Mouse (Mus musculus) forebrain, embryonic 12.5 days (tissue): ENCODE results near the gene Hcn2. TPM values are rescaled to one million over a fixed set of nuclear protein-coding genes. Genes with fewer than 3 reads are reported as not detected.

Source experiments
- polyA plus RNA-seq: library from polyadenylated mRNA; unstranded; fragments of >200 nt; fragmentation: Nextera tagmentation; extraction: Ambion mirVana; gene quantifications from 2 replicates; pipeline ENCODE4 v1.2.1, GENCODE M21; 2016

The Hcn2 gene
- polyA plus RNA-seq, 1 experiment from 2014 or later, result 0.11 TPM

Other genes with a start within 250 kb of the Hcn2 start
- not detected in 2 replicates for gene Vmn2r83, start 247.9 kb upstream of the Hcn2 start, polyA plus RNA-seq
- gene Plpp2, start 182.8 kb upstream of the Hcn2 start, polyA plus RNA-seq, result 9.2 and 10.6 TPM in 2 replicates
- gene Mier2, start 161.4 kb upstream of the Hcn2 start, polyA plus RNA-seq, result 69.0 and 70.6 TPM in 2 replicates
- not detected in 2 replicates for gene Theg, start 129.3 kb upstream of the Hcn2 start, polyA plus RNA-seq
- gene C2cd4c, start 102.6 kb upstream of the Hcn2 start, polyA plus RNA-seq, result 0.05 TPM in 1 of 2 replicates, not detected in the other
- 11.9 and 12.7 TPM in 2 replicates for gene Shc2, start 78.7 kb upstream of the Hcn2 start, polyA plus RNA-seq
- not detected in 2 replicates for gene Odf3l2, start 70.9 kb upstream of the Hcn2 start, polyA plus RNA-seq
- 0.99 and 1.0 TPM in 2 replicates for gene Madcam1, start 52.1 kb upstream of the Hcn2 start, polyA plus RNA-seq
- 61.0 and 62.5 TPM in 2 replicates for gene Tpgs1, start 47.3 kb upstream of the Hcn2 start, polyA plus RNA-seq
- 129 and 141 TPM in 2 replicates for gene Cdc34, start 34.4 kb upstream of the Hcn2 start, polyA plus RNA-seq
- gene Gzmm, start 27.6 kb upstream of the Hcn2 start, polyA plus RNA-seq, result 1.1 and 1.6 TPM in 2 replicates
- gene Bsg, start 12.1 kb upstream of the Hcn2 start, polyA plus RNA-seq, result 474 and 500 TPM in 2 replicates
- gene Polrmt, start 29.9 kb downstream of the Hcn2 start, polyA plus RNA-seq, result 43.7 and 47.6 TPM in 2 replicates
- gene Fgf22, start 38.4 kb downstream of the Hcn2 start, polyA plus RNA-seq, result 0.47 and 0.68 TPM in 2 replicates
- gene Rnf126, start 50.3 kb downstream of the Hcn2 start, polyA plus RNA-seq, result 96.8 and 103 TPM in 2 replicates
- 0.55 and 1.0 TPM in 2 replicates for gene Fstl3, start 60.6 kb downstream of the Hcn2 start, polyA plus RNA-seq
- 0.09 TPM in 1 of 2 replicates, not detected in the other for gene Prss57, start 74.3 kb downstream of the Hcn2 start, polyA plus RNA-seq
- 184 and 194 TPM in 2 replicates for gene Palm, start 76.9 kb downstream of the Hcn2 start, polyA plus RNA-seq
- gene Misp, start 104.4 kb downstream of the Hcn2 start, polyA plus RNA-seq, result 0.81 and 1.1 TPM in 2 replicates
- 223 TPM in 2 replicates for gene Ptbp1, start 137.8 kb downstream of the Hcn2 start, polyA plus RNA-seq
- gene Prtn3, start 157.8 kb downstream of the Hcn2 start, polyA plus RNA-seq, result 14.8 and 16.2 TPM in 2 replicates
- 223 and 250 TPM in 2 replicates for gene Plppr3, start 158.0 kb downstream of the Hcn2 start, polyA plus RNA-seq
- not detected in 2 replicates for gene Elane, start 169.6 kb downstream of the Hcn2 start, polyA plus RNA-seq
- gene Cfd, start 174.2 kb downstream of the Hcn2 start, polyA plus RNA-seq, result not detected in 2 replicates
- 59.9 and 62.3 TPM in 2 replicates for gene Med16, start 192.3 kb downstream of the Hcn2 start, polyA plus RNA-seq
- gene Gm26602, start 194.2 kb downstream of the Hcn2 start, polyA plus RNA-seq, result 35.1 and 53.2 TPM in 2 replicates
- 0.96 and 1.1 TPM in 2 replicates for gene Kiss1r, start 200.3 kb downstream of the Hcn2 start, polyA plus RNA-seq
- gene R3hdm4, start 204.6 kb downstream of the Hcn2 start, polyA plus RNA-seq, result 162 and 173 TPM in 2 replicates
- gene Arid3a, start 210.4 kb downstream of the Hcn2 start, polyA plus RNA-seq, result 4.5 and 4.7 TPM in 2 replicates
- gene Wdr18, start 243.5 kb downstream of the Hcn2 start, polyA plus RNA-seq, result 94.4 and 96.0 TPM in 2 replicates